Mouse (Mus musculus): ENCODE measurements around the gene Ehd1.
"Not testable (repeated sequence)": the region's sequence is repeated elsewhere in the genome, so short reads cannot be mapped to it uniquely, and the experiment has no call there.

Gene Ehd1

DNA sequence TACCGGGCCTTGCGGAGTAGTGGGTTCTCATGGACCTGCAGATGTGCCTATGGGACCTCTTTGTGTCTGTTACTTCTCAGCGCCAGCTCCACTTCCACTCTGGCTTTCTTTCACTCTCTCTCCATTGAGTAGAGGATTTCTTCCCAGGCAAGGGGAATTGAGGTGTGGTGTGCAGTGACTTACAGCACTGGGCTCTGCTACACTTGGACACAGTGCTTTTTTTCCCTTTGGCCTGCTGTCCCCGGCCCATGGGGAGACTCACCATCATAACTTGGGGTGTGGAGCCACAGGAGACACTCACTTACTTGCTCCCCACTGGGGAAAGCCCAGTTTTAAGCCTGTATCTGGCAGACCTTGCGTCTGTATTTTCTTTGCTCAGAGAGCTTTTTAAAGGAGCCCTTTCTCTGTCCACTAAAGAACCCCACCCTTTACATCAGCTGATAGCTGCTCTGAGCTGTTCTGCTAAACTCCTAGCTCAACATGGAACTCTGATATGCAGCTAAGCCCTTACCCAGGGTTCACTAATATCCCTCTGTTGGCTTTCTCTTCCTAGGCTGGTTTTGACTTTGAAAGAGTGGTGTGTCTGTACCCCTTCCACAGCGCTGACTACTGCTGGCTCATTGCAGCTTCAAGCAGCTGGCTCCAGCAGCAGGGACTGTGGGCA lies 3.1 kb downstream of the Ehd1 start:
- no peak for DNase-seq (ENCODE audit: low spot score in 2 of 2)

DNA sequence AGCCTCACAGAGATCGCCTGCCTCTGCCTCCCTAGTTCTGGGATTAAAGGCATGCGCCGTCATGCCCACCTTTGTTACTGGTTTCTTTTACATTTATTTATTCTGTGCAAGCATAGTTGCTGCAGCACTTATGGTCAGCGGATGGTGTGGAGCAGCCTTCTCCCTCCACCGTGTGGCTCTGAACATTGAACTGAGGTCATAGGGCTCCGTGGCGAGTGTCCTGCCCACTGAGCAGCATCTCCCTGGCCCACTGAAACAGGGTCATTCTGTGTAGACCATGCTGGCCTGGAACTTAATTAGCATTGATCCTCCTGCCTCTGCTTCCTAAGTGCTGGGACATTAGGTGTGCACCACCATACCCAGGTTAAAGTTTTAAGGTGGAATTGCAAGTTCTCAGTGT lies 4.0 kb downstream of the Ehd1 start:
- no peak for DNase-seq (ENCODE audit: low spot score in 2 of 2)

DNA sequence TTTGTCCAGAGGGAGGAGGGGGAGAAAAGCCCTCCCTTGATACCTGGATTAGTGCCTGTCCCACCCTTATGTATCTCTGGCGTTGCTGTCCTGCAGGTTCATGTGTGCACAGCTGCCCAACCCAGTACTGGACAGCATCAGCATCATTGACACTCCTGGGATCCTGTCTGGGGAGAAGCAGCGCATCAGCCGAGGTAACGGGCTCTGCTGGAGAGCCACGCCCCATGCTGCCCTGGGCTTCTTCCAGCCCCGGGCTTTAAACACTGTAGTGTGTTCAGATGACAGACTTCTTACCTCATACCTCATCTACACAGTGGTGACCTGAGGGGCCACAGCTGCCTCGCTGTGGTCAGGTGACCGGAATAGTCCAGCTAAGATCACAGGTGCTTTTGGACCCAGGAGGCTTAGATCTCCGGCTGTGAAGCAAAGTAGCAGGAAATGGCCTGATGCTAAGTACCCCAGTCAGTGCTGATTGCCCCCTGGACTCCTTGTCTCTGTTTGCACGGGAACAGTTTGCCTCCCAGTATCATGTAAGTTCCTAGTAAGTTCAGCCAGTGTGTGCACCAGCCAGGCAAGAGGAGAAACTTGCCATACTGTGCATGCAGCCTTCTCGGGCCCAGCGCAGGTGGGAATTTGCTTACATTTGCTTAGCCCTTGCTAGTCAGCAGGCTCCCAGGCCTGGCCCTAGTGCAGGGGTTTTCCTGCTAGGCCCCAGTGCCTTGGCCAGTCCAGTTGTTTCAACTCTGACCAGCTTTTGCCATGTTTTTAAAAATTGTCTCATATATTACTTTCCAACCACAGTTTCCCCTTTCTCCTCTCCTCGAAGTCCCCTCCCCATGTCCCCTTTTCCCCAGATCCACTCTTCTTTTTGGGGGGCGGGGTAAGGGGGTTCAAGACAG lies 4.8 kb downstream of the Ehd1 start:
- no peak for DNase-seq (ENCODE audit: low spot score in 2 of 2)

DNA sequence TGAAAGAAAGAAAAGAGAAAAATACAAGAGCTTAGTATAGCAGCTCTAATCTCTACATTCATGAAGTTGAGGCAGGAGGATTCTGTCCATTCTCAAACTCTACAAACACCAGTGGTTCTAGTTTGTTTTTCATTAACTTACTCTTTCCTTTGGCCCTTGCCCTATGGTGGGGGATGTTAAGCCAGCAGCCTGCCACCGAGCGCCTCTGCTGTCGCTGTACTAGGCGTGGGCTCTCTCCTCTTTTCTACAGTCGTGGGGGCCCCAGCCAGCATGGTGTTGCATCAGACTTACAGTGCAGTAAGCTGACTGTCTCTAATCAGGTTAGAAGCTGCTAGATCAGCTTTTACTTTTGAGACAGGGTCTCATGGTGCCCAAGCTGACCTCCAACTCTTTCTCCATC lies 6.5 kb downstream of the Ehd1 start:
- DNase-seq (ENCODE audit: low spot score in 2 of 2) = no peak

DNA sequence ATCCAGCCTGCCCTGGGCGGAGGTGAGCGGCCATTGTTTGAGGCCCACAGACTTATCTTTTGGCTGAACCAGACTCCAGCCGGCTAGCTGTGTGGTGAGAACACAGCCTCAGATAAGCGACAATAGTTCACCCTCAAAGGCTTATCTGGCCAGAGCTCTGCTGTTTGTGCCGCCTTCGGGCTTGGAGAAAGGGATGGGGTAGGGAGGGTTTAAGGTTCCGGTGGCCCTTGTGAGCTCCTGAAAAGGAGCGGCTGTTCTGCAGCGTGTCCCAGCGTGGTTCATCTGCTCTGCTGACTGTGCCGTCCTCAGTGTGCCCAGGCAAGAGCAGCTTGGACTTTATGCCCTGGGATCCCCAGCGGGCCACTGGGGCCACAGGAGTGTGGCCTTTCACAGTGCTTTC lies 8.0 kb downstream of the Ehd1 start:
- no peak for DNase-seq (ENCODE audit: low spot score in 2 of 2)

DNA sequence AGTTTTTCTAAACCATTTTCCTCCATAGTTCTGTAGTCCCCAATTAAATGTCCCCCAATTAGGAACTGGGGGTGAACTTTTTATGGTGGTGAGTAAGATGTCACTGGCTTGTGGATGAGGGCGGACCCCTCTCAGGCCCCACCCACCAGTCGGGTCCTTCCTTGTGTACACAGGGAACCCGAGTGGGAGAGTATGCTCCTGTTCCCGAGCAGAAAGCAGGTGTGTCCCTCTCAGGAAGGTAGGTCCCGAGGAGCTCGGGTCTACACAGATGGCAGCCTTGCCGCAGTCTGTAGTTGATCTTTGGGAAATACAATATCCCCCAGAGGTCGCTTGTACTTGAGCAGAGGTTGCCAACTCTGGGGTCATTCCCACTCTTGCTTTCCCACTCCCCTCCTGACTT lies 8.7 kb downstream of the Ehd1 start:
- no peak for DNase-seq (ENCODE audit: low spot score in 2 of 2)

DNA sequence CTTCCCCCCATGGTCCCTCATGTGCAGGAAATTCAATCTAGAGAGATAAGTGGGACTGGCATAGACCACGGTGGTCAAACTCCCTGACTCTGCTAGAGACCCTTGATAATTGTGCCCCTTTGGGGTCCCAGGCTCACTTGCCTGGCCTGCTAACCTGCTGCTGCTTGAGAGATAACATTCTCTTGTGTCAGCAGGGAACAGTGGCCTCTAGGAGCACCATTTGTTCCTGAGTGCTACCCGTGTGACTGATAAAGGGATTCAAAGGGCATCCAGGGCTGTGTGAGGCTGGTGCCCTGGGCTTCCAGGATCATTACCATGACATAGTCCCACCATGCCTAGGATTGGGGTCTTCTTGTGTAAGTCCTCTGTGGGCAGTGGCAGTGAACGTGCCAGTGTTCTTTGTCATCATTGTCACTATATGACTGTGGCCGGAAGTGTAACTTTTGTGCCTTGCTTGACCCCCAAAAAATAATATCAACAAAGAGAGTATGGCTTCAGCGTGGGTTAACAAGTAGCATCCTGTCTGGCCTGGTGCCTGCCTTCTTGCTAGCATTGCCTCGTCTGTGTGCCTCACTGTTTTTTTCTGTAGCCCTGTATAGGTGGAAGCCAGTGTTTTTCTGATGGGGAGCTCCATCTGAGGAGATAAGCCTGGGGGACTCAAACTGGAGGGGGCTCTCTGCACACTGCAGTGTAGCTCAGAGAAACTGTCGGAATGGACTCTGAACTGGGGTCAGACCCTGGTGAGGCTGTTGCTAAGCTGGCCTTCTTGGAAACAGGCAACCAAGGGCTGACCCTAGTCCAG lies 9.3 kb downstream of the Ehd1 start:
- DNase-seq (ENCODE audit: low spot score in 2 of 2) = no peak

DNA sequence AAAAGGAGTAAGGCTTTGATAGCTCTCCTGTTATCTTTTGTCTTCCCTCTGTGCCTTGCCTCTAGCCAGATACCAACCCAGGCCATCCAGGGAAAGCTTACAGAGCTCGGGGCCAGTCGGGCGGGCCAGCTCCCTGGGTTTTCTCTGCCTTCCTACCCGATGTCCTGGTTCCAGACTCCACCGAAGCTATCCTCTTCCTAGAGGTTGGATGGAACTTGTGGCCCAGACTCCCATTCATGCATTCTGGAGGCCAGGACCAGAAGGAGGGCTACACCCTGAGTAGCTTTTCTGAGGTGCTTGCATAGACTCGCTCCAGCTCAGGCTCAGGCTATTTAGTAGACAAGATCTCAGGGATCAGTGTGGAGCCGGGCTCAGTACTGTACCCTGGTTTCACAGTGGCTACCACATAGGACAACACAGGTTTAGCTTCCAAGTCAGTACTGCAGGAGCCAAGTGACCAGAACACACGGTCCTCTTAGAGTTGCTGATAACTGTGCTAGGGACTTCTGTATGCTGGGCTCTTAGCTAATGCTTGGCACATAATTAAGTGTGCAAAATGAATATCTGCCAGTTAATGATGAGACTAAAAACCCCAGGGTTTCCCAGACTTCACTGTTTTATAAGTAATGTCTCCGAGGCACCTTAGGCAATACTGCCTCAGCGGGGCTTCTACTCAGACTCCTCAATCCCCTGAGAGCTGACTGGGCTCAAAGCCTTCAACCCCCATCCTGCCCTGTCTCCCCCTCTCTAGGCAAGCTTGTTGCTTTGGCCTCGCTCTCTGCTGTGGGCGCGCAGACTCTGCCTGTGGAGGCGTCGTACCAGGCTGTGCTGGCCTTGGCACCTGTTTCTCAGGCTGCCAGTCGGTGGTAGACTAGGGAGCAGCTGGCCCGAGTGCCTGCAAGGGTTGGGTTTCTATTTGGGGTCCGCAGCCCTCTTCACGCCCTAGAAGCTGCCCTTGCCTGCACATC lies 10.2 kb downstream of the Ehd1 start:
- DNase-seq (ENCODE audit: low spot score in 2 of 2) = no peak

DNA sequence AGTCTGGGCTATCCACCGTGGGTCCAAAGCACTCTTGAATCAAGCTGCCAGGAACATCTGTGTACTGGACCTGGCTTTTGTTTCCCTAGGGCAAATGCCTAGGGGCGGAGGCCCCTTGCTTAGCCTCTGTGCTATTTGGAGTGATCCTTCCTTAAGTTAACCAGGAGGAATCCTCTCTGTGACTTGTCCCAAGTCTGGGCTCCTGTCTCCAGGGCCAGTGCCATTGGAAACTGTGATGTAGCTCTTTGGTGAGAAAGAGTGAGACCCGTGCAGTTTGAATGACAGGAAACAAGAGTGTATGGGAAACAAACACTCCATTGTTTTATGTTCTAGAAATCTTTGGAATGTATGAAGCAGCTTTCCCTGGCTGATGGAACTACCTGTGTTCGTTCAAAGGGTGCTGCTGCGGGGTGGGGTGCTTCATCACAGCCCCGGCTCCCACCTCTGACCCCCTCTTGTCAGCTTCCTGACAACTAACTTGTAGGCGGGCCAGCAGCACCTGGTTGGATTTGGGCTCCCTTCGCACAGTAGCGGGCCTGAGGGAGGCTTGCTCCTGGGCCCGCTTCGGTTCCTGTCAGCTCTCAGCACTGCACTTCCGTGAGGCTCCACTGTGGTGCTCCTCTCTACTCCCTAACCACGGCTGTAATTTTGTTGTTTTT lies 11.8 kb downstream of the Ehd1 start:
- no peak for DNase-seq (ENCODE audit: low spot score in 2 of 2)

DNA sequence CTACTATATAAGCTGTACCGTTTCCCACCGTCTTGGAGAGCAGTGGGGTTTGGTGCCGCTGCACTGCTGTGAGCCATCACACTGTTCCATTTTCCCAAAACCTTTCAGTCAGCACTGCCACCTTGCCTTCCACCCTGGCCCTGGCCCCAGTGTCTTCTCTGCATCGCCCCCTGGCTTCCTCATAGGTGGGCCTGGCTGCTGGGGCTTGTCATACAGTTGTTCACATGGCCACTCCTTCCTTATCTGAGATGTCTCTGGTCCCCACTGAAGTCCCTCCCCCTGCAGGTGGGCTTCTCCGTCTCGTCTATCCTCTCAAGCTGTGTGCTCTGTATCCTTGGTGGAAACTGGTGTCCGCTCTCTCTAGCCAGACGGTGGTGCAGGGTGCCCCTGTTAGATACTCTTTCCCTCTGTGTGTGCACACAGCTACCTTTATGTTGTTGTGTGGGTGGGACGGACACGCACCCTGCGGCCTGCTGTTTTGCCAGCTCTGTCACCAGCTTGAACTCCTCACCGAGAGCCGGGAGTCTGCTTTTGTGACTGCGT lies 13.2 kb downstream of the Ehd1 start:
- DNase-seq (ENCODE audit: low spot score in 2 of 2) = no peak

DNA sequence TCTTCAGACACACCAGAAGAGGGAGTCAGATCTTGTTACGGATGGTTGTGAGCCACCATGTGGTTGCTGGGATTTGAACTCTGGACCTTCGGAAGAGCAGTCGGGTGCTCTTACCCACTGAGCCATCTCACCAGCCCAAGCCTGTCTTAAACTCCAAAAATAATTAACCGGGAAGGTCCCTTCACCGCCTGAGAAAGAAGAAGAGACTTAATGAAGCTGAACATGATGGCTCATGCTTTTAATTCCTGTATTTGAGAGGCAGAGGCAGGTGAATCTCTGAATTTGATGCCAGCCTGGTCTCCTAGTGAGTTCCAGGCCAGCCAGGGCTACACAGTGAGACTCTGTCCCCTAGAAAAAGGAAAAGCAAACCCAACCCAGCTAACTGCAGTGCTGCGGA lies 14.2 kb downstream of the Ehd1 start:
- not testable (repeated sequence) for DNase-seq (ENCODE audit: low spot score in 2 of 2)

DNA sequence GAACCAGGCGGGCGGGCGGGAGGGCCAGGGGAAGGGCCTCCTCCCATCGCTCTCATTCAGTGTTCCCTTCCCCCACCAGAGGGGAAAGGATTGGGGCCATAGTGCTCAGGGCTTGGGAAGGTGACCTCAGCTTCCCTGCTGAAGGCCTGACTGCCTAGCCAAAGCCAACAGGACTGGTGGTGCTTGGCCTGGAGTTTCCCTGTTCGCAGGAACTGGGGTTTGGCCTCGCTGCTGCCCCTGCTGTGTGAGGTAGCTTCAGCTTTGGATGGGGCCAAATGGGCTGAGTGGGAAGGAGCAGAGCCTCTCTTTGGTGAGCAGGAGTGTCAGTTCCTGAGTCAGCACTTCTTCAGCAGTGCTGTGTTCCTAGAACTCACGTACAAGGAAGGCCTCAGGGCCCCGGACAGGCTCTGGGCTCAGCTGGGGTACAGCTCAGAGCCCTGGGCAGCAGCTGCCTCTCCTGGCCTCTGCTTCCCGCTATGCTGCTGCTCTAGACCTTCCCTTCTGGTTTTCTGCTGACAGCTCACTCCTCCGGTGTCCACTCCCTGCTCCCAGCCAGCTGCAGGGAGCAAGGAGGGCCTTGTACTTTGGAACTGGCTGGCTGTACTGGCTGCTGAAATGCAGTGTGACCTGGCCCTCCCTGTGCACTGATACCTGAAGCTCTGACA lies 14.7 kb downstream of the Ehd1 start:
- DNase-seq (ENCODE audit: low spot score in 2 of 2) = no peak

DNA sequence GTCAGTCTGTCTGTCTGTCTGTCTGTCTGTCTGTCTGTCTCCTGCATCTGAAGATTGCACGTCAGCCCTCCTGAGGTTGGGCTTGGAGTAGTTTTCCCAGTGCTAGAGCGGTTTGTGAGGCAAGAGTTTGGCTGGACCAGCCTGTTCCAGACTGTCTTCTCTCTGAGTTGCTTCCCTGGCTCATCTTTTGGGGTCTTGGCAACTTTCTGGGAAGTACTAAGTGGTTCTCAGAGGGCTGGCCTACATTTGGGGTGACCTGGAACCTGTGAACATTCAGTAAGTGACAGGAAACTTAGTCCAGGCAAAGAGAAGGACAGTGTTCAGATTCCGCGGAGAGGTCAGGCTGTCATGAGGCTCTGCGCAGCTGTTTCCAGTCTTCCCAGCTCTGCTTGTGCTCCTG lies 15.7 kb downstream of the Ehd1 start:
- no peak for DNase-seq (ENCODE audit: low spot score in 2 of 2)

DNA sequence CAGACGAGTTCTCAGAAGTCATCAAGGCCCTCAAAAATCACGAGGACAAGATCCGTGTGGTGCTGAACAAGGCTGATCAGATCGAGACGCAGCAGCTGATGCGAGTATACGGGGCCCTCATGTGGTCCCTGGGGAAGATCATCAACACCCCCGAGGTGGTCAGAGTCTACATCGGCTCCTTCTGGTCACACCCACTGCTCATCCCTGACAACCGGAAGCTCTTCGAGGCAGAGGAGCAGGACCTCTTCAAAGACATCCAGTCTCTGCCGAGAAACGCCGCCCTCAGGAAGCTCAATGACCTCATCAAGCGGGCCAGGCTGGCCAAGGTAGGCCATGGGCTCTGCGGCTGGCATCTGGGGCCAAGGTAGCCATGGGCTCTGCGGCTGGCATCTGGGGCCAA lies 17.8 kb downstream of the Ehd1 start:
- DNase-seq (ENCODE audit: low spot score in 2 of 2) = no peak

DNA sequence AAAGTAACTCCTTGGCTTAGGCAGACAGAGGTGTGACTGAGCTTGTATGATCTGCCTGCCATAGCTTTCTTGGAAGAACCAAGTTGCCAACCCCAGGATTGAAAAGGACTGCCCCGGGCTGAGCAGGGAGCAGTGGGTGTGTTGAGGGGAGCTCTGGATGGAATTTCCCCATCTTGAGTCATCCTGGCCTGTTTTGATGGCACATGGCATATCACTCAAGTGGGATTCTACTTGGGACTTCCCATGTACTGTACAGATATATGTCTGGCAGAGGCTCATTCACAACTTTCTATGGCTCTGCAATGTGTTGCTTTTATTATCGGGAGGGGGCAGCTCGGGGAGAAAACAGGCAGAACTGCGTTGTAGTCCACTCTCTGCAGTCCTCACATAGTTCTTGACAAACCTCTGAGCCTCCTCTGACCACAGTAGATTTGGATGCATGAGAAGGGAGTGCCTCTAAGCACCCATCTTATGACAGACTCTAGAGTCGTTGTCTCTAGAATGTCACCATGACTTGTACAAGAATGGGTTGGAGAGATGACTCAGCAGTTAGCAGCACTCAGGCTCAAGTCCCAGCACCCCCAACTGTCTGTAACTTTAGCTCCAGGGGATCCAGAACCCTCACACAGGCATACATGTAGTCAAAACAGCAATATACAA lies 20.2 kb downstream of the Ehd1 start:
- no peak for DNase-seq (ENCODE audit: low spot score in 2 of 2)

DNA sequence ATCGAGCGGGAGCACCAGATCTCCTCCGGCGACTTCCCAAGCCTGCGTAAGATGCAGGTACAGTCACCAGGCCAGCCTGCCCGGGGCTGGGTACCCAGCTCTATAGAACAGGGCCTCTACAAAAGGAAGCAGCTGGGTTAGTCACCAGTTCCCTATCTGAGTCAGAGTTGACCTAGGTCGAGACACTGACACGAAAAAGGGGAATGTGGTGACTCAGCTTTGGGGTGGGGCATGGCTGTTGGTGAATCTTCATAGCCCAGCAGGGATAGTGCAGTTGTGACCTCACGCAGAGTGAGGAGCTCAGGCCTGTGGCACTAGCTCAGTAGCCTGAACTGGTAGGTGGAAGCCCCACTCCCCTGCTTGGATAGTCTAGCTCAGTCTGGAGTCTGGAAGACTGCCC lies 21.1 kb downstream of the Ehd1 start:
- DNase-seq (ENCODE audit: low spot score in 2 of 2) = no peak

DNA sequence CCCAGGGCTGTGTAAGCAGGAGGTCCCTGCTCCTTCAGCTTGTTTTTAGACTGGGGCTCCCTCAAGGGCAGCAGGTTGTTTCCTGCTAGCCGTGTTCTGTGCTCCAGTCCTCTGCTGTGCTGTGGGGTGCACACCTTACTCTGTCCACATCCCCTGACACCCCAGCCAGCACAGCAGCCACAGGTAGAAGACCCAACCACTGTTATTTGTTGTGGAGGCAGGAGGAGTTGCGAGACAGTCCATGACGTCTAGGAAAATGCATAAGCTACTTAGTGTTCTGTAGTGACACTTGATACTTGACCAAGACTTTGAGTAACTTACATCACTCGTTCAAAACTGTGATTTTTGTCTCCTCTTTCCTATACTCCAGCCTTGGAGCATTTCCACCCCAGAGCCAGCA lies 22.5 kb downstream of the Ehd1 start:
- no peak for DNase-seq (ENCODE audit: low spot score in 2 of 2)

DNA sequence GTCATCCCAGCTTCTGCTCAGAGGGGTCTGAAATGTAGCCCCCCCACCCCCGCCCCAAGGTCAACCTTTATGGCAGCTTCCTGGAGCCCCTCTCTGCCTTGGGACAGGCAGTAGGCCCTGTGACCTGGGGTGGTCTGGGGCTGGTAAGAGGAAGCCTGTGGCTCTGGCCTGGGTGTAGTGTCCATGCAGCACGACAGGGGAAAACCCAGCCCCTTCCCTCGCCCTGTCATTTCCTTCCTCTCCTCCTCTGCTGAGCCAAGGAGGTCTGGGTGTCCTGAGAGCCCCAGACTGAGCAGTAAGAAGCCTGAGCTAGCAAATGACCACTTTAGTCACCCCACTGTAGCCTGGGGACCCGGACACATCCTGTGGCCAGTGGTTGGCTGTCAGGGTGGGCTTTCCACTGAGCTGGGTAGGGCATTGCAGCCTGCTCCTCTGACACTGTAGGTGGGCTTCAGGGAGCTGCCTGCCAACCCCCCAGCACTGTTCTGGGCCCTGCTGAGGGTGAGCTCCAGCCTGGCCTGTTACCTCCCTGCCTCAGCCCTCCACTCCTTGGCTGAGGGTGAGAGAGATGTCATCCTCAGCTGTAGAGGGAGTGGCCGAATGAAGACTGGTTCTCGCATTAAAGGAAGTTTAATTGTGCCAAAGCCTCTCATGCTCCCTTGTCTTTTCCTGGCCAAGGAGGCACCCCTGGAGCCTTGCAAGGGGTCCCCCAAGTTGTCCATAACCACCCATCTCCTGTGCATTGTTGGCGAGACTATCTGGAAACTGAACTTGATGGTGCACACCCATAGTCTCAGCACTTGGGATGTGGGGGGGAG lies 23.1 kb downstream of the Ehd1 start:
- DNase-seq (ENCODE audit: low spot score in 2 of 2) = no peak

DNA sequence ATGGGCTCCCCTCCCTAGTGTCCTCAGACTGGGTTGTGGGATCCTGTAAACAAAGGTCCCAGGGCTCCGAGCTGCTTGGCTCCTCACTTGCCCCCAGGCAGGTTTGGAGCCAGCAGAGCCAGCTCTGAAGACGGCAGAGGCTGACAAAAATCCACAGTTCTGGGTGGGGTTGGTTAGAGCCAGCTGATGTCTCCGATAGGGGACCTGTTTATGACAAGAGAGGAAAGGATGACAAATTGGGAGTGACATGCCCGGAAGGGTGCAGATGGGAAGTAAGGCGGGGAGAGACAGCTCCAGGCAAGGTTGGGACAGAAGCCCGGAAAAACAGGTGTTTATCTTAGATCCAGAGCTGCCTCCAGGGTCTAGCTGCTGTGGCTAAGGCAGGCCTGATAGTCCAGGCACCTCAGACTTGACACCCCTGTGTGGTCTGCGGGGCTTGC lies 23.9 kb downstream of the Ehd1 start:
- no peak for DNase-seq (ENCODE audit: low spot score in 2 of 2)

All from right cerebral cortex, postnatal 36 days (tissue).